Mouse (Mus musculus): ENCODE measurements around the gene Kif28.

DNA sequence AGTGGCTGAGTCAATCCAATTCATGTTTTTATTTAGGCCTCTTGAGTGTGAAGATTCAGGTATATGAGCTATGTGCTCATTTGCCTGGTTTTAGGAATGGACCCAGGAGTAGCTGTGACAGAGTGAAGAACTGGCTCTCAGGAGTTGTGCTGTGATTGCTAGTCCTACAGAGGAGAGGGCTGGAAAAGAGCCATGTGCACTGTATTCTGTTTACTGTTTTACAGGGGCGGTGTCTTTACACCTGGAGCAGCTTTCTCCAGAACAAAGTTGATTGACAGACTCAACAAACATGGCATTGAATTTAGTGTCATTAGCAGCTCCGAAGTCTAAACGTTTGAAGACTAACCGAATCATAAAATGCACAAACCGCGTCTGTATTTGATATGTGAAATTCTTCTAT is 58.7 kb downstream of the Kif28 start:
- TF ChIP-seq GATA1 (IDR thresholded peaks at IDR 0.05; ENCODE audit: borderline replicate concordance, low read length) = no peak
- TF ChIP-seq FLI1 (IDR thresholded peaks at IDR 0.05; ENCODE audit: low read length) = no peak

All from megakaryocyte, embryonic 14.5 days (primary cell).